Mouse (Mus musculus): ENCODE measurements around the gene Fam76a.

GRCm38 (mm10) chr4:132904765-132905309, 17.5 kb downstream of the Fam76a start:
- TF ChIP-seq CTCF (IDR thresholded peaks at IDR 0.05; ENCODE audit: low read depth) (no peak), EP300 (IDR thresholded peaks at IDR 0.05; ENCODE audit: low read depth) (no peak)

Data from liver, postnatal 0 days (tissue).